Comparison of ENCODE assay signal across 8 mouse cellular contexts in genomic region chr14:26573556-26573955, GRCm38 (mm10). TPM values are rescaled to one million over a fixed set of nuclear protein-coding genes. Genes with fewer than 3 reads are reported as not detected.
DNase-seq lines count a peak whose midpoint lies in the region; ATAC-seq and TF ChIP-seq lines count a peak whose summit lies in the region.
"Not testable (repeated sequence)": the region's sequence is repeated elsewhere in the genome, so short reads cannot be mapped to it uniquely, and the experiment has no call there.

Gene Dennd6a, plus strand, starts transcription at chr14:26573856.

- not testable (repeated sequence) for H3K4me2 ChIP-seq in hindbrain, embryonic 12.5 days (replicated peaks); limb, embryonic 14.5 days (replicated peaks; ENCODE audit: low read depth, low read length, severe bottlenecking); midbrain, embryonic 12.5 days (replicated peaks); stomach, postnatal 0 days (replicated peaks; ENCODE audit: low read depth)

- WGBS in hindbrain, embryonic 12.5 days = 90% methylated on average over 5 of the region's 5 CpGs
- 96% methylated on average over 5 of the region's 5 CpGs for WGBS in limb, embryonic 14.5 days
- WGBS in midbrain, embryonic 12.5 days = 91% methylated on average over 5 of the region's 5 CpGs
- WGBS in stomach, postnatal 0 days = 84% methylated on average over 5 of the region's 5 CpGs

- H3K4me3 ChIP-seq in hindbrain, embryonic 12.5 days; limb, embryonic 14.5 days (replicated peaks; ENCODE audit: low read length); midbrain, embryonic 12.5 days; stomach, postnatal 0 days (ENCODE audit: low read depth, low read length): not testable (repeated sequence)

- H3K9me3 ChIP-seq in hindbrain, embryonic 12.5 days (replicated peaks); limb, embryonic 14.5 days (ENCODE audit: control insufficient read depth, low read length); midbrain, embryonic 12.5 days; stomach, postnatal 0 days (ENCODE audit: control insufficient read depth, low read length): not testable (repeated sequence)

- not testable (repeated sequence) for H3K4me1 ChIP-seq in hindbrain, embryonic 12.5 days; limb, embryonic 14.5 days (ENCODE audit: control insufficient read depth, insufficient read depth, low read length); midbrain, embryonic 12.5 days; stomach, postnatal 0 days (replicated peaks; ENCODE audit: control insufficient read depth, insufficient read depth)

- ATAC-seq in erythroid progenitor cell, adult 5-6 weeks (replicated peaks; ENCODE audit: low FRiP score, poor library complexity, severe bottlenecking); hindbrain, embryonic 12.5 days (ENCODE audit: low FRiP score); limb, embryonic 14.5 days (ENCODE audit: low FRiP score, low read depth); midbrain, embryonic 12.5 days (ENCODE audit: low FRiP score, low read depth); stomach, postnatal 0 days (ENCODE audit: low FRiP score, low TSS enrichment): not testable (repeated sequence)

- H3K36me3 ChIP-seq in hindbrain, embryonic 12.5 days; limb, embryonic 14.5 days (ENCODE audit: control insufficient read depth, insufficient read depth, low read length); midbrain, embryonic 12.5 days; stomach, postnatal 0 days (ENCODE audit: control insufficient read depth, insufficient read depth, low read length): not testable (repeated sequence)

- not testable (repeated sequence) for DNase-seq in adrenal gland, postnatal 14 days; heart, adult 8-10 months (ENCODE audit: low spot score); layer of hippocampus, adult 8-10 months (ENCODE audit: low spot score in 2 of 2); limb, embryonic 14.5 days (ENCODE audit: low spot score); stomach, postnatal 0 days (ENCODE audit: low spot score)

- H3K9ac ChIP-seq in hindbrain, embryonic 12.5 days; limb, embryonic 14.5 days (ENCODE audit: low read depth, low read length, severe bottlenecking); midbrain, embryonic 12.5 days (replicated peaks); stomach, postnatal 0 days (ENCODE audit: low read length): not testable (repeated sequence)

- not testable (repeated sequence) for TF ChIP-seq POLR2A in limb, embryonic 14.5 days (IDR thresholded peaks at IDR 0.05; ENCODE audit: borderline replicate concordance, extremely low read depth, insufficient read depth, insufficient read length)

- TF ChIP-seq CTCF in stomach, postnatal 0 days (IDR thresholded peaks at IDR 0.05; ENCODE audit: low read depth) = not testable (repeated sequence)

- not testable (repeated sequence) for H3K27ac ChIP-seq in hindbrain, embryonic 12.5 days; limb, embryonic 14.5 days (replicated peaks; ENCODE audit: low read depth, low read length); midbrain, embryonic 12.5 days (replicated peaks); stomach, postnatal 0 days (replicated peaks)

- not testable (repeated sequence) for H3K27me3 ChIP-seq in hindbrain, embryonic 12.5 days; limb, embryonic 14.5 days (ENCODE audit: control insufficient read depth, insufficient read depth, low read length); midbrain, embryonic 12.5 days; stomach, postnatal 0 days (ENCODE audit: control insufficient read depth, insufficient read depth, low read length)

- TF ChIP-seq EP300 in stomach, postnatal 0 days (optimal IDR thresholded peaks at IDR 0.05) = not testable (repeated sequence)

RNA-seq across cellular contexts. Expression of gene Dennd6a, which starts in this region (rescaled TPM):
- 32.5 and 37.0 TPM in 2 replicates for total RNA-seq in adrenal gland, postnatal 14 days (2021)
- 19.8 and 36.0 TPM in 2 replicates for total RNA-seq in erythroid progenitor cell, adult 5-6 weeks (2015; ENCODE audit: low replicate concordance)
- total RNA-seq in erythroid progenitor cell, adult 5-6 weeks (2017; ENCODE audit: low replicate concordance) = 24.9 and 31.7 TPM in 2 replicates
- total RNA-seq in heart, adult 8-10 months (2022) = 10 to 100 TPM; 12.4 to 13.4 (median 12.9) TPM
- 28.9 and 32.7 TPM in 2 replicates for polyA plus RNA-seq in hindbrain, embryonic 12.5 days (2016; fragmentation: Nextera tagmentation; extraction: Ambion mirVana)
- total RNA-seq in layer of hippocampus, adult 8-10 months (2022) = 10 to 100 TPM; 27.3 to 31.2 (median 29.0) TPM
- 19.2 and 19.4 TPM in 2 replicates for polyA plus RNA-seq in limb, embryonic 14.5 days (2012; rRNA removed)
- 28.6 and 28.7 TPM in 2 replicates for polyA plus RNA-seq in limb, embryonic 14.5 days (2014; fragmentation: Nextera tagmentation; extraction: Ambion mirVana)
- polyA plus RNA-seq in midbrain, embryonic 12.5 days (2016; fragmentation: Nextera tagmentation; extraction: Ambion mirVana) = 27.9 and 31.7 TPM in 2 replicates
- 27.0 TPM in 2 replicates for polyA plus RNA-seq in stomach, postnatal 0 days (2015; fragmentation: Nextera tagmentation; extraction: Ambion mirVana)
